Mouse (Mus musculus) mature B cell (primary cell): Measurements from ENCODE around the gene Crlf1.
"Not testable (repeated sequence)": the region's sequence is repeated elsewhere in the genome, so short reads cannot be mapped to it uniquely, and the experiment has no call there.

Source experiments
- in situ Hi-C: fragments of 300-500 bp; cut with MboI; formaldehyde crosslinking; loops from 2 replicates; pipeline ENCODE4 v1.14.3; 2019

The Crlf1 gene

DNA sequence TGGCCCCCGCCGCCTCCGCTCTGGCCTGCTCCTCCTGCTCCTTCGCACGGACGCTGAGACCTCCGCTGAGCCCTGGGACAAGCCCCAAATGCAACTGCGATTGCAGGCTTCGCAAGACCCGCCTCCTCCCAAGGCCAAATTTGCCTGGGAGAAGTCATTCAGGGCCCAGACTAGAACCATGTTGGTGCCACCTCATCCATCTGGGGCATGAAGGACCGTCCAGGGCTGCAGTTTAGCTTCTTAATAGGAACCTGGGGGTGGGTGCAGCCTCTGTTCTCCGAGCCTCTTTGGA lies 2.8 kb downstream of the Crlf1 start:
- in situ Hi-C loops = no loop called here

DNA sequence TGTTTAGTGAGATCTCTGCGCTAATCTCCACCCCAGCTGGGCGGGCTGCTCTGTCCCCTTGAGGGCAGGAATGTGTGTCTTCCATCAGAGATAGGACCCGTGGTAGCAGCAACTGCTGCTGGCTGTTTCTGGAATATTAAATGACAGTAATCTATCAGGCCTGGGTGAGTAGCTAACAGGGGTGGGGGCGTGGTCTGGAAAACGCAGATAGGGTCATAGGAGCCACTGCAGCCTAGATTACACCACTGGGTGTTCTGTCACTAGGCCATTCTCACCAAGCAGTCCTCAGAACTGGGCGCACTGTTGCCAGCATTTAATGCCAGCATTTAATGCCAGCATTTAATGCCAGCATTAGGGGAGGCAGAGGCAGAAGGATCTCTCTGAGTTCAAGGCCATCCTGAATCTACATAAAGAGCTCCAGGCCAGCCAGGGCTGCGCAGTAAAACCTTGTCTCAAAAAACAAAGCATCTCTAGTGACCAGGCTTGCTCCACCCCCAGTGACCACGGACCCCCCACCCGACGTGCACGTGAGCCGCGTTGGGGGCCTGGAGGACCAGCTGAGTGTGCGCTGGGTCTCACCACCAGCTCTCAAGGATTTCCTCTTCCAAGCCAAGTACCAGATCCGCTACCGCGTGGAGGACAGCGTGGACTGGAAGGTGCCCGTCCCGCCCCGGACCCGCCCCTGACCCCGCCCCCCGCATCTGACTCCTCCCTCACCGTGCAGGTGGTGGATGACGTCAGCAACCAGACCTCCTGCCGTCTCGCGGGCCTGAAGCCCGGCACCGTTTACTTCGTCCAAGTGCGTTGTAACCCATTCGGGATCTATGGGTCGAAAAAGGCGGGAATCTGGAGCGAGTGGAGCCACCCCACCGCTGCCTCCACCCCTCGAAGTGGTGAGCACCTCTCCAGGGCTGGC lies 7.7 kb downstream of the Crlf1 start:
- in situ Hi-C loops = no loop called here

DNA sequence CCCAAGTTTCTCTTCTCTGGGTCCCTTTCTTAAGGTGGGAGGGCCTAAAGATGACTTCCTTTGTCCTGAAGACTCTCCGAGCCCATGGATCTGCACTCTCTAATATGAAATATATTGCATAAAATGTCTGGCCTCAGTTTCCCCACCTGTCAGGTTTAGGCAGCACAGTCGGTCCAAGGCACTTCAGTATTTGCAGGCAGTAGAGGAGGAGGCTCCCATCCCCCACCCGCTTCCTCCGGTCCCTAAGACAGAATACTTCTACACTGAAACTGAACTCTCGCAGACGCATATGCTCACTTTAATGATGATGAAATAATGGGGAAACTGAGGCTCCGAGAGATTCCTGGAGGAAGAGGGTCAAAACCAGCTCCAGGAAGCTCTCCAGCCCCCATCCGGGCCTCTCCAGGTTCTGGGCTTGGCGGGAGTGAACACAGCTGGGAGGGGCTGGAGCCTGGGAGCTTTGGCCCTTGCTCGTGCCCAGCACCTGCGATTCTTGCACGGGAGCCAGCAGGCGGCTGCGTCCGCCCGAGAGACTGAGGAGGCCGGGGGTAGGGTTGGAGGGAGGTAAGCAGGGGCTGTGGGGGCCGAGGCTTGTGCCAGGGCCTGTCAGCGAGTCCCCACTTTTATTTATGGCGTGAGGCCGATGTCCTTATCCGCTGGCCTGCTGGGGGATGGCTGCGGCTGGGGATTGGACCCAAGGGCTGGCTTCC lies 9.0 kb downstream of the Crlf1 start:
- in situ Hi-C loops = no loop called here

DNA sequence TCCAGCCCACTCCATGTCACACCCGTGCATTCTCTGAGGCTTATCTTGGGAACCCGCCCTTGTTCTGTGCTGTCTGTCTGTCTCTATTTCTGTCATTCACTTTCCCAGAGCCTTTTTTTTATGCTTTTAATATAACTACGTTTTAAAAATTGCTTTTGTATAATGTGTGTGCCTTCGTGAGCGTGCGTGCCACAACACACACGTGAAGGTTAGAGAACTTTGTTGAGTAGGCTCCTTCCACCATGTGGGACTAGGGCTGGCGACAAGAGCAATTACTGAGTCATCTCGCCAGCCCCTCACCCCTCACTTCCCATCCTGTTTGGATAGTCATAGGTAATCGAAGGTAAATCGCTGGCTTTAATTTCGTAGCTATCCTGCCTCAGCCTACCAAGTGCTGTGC lies 9.6 kb downstream of the Crlf1 start:
- in situ Hi-C loops = no loop called here

DNA sequence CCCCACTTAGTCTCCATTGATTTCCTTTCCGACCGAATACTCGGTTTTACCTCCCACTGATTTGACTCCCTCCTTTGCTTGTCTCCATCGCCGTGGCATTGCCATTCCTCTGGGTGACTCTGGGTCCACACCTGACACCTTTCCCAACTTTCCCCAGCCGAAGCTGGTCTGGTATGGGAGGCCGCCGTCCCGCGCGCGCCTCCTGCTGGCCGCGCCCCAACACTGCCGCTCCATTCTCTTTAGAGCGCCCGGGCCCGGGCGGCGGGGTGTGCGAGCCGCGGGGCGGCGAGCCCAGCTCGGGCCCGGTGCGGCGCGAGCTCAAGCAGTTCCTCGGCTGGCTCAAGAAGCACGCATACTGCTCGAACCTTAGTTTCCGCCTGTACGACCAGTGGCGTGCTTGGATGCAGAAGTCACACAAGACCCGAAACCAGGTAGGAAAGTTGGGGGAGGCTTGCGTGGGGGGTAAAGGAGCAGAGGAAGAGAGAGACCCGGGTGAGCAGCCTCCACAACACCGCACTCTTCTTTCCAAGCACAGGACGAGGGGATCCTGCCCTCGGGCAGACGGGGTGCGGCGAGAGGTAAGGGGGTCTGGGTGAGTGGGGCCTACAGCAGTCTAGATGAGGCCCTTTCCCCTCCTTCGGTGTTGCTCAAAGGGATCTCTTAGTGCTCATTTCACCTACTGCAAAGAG lies 10.2 kb downstream of the Crlf1 start:
- in situ Hi-C loops = no loop called here

DNA sequence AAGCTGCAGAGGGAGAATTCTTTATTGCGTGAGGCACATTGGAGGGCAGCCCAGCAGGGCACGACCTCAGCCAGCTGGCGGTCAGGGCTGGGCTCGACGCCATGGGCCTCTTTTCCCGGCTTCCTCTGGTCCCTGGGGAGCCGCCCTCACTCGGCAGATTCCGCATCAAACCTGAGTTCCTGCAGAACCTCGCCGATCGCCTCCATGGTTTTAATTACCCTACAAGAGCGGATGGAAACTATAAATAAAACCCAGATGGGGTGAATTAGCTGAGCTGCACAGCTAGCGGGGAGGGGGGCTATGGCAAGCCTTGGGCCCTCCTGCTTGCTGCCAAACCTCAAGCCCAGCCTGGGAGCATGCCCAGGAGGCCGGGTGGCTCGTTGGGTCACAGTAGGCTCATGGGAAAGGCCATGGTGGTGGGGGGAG lies 11.3 kb downstream of the Crlf1 start:
- in situ Hi-C loops = no loop called here

DNA sequence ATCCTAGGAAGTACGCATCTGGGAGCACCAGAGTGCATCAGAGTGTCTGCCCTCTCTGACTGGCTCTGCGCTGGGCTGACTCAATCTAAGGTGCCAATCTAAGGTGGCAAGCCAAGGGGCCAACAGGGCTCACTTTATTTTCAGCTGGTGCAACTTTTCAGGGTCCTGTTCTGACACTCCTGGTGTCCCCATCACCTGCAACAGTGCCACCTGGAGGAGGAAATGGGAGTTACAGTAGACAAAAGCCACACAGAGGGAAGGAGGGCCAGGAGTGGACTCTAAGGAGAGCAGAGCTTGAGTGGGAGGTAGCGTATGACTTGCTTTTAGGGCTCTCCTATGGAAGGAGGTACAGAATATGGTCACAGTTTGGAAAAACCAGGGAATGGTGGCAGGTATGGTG lies 11.9 kb downstream of the Crlf1 start:
- in situ Hi-C loops = loop anchor here (5.0 kb wide), 1 partner anchor 128 kb away; no protein-coding TSS in a partner anchor

DNA sequence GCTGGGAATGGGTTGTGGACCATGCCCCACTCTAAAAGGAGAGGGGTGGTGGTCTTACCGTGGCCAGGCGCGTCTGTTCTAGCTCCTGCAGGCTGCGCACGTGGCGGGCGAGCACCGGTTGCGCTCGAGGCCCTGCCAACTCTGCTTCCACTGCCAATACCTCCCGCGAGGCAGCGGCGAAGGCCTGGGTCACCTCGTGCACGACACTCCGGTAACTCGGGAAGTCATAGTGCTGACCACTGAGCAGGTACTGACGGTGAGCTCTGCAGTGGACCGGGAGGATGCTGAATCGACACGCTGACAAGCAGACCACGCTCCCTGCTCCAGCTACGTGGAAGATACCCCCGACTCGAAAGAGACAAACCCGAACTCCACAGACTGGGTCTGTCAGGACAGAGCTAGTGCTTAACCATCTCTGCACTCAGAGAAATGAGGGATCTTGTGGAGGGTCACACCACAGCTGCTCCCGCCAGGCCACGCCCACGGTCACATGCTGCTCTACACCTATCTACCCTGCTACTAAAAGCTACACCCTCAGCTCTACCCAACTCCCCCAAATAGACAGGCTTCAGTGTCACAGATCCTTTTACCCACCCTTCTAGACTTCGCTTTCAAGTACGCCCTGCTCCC lies 12.9 kb downstream of the Crlf1 start:
- in situ Hi-C loops = loop anchor here (5.0 kb wide), 1 partner anchor 129 kb away; no protein-coding TSS in a partner anchor

DNA sequence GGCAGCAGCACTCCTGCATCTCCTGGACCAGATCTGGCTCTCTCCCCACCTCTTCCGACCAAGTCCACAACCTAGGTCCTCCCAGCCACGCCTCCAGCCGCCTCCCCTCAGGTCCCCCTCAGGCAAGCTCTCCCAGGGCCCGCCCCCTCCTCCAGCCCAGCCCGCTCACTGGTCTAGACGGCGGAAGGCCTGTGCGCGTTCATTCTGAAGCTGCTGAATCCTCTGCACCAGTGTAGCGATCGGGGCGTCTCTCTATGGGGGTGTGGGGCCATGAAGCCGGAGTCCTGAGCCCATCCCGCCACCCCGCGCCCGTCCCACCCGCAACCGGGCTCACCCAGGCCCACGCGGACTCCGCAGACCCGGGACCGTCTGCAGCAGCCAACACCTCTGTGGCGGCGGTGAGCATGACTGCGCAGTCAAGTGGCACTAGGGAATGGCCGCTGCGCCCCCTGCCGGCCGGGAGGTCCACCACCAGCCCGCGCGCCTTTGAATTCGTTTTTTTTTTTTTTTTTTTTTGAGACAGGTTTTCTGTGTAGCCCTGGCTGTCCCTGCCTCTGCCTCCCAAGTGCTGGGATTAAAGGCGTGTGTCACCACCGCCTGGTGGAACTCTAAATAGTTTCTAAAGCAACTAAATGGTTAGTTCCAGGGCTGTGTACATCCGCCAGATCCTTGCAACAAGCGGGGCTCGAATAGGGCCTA lies 13.5 kb downstream of the Crlf1 start, which contains the start of gene Rex1bd:
TSS of gene Rex1bd (minus strand) at position 425 of the 699 bp plus-strand sequence.
- in situ Hi-C loops = loop anchor here (5.0 kb wide), 1 partner anchor 129 kb away; no protein-coding TSS in a partner anchor

DNA sequence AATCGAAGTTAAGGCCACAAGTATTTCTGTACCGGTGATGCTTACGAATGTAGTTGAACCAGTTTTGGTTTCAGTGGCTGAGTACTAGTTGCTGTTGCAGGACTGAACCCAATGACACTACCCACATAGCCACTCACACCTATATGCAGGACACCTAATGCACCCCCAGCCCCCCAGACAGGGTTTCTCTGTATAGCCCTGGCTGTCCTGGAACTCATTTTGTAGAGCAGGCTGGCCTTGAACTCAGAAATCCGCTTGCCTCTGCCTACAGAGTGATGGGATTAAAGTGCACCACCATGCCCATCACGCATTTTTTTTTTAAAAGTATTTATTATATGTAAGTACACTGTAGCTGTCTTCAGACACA lies 14.1 kb downstream of the Crlf1 start:
- in situ Hi-C loops = loop anchor here (5.0 kb wide), 1 partner anchor 130 kb away; no protein-coding TSS in a partner anchor

DNA sequence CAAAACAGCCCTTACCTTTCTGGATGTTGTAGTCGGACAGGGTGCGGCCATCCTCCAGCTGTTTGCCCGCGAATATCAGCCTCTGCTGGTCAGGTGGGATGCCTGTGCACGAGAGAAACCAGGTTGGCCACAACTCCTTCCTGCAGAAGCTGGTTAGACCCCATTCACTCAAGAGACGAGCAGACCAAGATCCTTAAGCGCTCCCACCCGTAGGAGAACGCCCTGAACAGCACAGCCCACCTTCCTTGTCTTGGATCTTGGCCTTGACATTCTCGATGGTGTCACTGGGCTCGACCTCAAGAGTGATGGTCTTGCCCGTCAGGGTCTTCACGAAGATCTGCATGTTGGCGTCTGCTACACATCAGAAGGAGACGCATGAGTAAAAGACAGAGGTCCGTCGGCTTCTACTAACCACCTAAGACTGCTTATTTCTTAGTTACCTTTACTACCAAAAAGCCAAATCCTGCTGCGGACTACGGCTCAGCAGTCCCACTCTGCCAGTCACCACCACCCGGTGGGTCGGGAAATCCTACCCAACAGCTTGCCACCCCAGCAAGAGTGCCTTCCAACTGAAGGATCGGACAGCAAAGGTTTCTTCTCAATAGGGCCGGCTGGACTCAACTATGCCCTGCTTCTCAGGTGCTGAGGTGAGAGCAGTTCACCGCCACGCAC lies 16.5 kb downstream of the Crlf1 start:
- in situ Hi-C loops = loop anchor here (5.0 kb wide), 1 partner anchor 132 kb away; no protein-coding TSS in a partner anchor

DNA sequence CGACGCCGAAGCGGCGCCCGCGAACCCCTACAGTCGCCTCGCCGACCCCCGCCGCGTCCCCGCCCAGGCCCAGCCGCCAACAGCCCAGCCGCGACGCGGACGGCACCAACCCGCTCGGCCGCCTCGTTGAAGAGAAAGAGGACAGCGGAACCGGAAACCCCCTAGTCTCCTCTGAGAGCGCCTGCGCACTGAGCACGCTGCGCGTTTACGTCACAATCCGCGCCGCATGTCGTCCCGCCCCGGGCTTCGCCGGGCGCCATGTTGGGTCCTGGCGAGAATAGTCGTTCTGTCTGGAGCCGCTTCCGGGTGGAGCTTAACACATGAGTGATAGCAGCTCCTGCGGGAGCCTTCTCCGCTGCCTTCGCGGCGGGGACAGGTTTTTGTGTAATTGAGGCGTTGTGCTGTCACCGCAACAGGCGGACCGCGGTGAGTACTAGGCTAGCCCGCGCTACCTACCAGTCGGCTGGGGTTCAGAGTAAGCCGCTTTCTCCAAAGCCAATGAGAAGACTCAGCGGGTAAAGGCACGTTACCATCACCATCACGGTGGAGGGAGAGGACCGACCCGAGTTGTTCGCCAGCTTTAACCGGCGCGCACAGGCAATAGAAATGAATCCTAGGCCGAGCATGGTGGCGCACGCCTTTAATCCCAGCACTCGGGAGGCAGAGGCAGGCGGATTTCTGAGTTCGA lies 17.4 kb downstream of the Crlf1 start, which contains the start of gene Uba52:
TSS of gene Uba52 (minus strand) at position 574 of the 688 bp plus-strand sequence.
- in situ Hi-C loops = no loop called here

DNA sequence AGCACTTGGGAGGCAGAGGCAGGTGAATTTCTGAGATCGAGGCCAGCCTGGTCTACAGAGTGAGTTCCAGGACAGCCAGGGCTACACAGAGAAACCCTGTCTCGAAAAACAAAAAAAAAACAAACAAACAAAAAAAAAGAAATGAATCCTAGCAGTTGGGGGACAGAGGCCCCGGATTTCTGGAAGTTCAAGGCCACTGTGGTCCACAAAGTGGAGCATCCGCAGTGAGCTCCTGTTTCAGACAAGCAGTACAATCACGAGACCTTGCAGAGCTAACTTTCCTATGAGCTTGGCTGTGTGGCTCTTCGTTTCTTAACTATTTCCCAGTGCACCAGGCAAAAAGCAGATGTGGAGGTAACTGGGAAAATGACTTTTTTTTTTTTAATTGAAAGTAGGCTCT lies 18.2 kb downstream of the Crlf1 start:
- in situ Hi-C loops = not testable (repeated sequence)

DNA sequence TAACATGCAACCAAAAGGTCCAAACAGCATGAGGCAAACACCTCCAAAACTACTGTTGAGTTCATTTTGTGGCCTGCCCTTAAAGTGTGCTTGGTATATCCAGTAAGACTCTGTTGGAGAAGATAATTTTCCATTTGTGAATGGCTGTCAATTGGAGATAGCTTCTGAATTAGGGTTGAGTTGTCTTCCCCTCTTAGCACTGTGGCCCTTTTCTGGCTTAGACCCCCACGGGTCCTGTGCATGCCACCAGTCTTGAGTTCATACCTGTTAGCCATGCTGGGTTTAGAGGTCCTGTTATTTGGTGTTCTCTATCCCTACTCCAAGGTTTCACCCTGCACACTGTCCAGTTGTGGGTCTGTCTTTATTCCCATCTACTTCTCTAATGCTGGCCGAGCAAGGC lies 18.8 kb downstream of the Crlf1 start:
- in situ Hi-C loops = no loop called here

DNA sequence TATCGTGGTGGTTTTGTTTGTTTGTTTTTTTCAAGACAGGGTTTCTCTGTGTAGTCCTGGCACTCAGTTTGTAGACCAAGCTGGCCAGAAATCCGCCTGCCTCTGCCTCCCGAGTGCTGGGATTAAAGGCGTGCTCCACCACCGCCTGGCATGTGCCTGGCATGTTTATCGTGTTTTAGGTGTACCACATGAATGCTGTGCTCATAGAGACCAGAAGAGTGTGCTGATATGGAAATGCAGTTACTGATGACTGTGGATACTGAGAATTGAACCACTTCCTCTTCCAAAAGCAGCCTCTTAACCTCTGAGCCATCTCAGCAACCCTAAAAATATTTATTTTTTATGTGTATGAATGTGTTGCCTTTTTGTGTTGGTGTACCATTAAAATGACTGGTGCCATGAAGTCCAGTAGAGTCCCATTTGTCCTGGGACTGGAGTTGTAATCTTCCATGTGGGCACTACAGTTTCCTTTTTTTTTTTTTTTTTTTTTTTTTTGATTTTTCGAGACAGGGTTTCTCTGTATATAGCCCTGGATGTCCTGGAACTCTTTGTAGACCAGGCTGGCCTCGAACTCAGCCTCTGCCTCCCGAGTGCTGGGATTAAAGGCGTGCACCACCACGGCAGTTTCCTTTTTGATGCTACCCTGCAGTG lies 19.4 kb downstream of the Crlf1 start:
- in situ Hi-C loops = no loop called here

DNA sequence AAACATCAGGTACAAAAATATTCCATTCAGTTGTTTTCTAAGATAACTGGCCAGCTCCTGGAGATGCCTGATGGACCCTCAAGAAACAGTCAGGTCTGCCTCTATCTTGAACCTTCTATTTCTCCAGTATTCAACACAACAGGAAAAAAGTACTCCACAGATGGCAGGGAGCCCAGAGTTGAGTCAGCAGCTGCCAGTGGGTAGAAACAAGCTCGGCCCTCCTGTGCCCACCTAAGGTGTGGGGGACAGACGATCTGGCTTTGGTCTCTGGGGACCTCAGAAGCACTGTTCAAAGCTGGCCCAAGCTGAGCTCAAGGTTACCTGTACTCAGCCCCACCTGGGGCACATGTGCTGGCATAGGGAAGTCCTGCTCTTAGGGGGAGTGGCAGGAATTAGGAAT lies 20.5 kb downstream of the Crlf1 start:
- in situ Hi-C loops = no loop called here

DNA sequence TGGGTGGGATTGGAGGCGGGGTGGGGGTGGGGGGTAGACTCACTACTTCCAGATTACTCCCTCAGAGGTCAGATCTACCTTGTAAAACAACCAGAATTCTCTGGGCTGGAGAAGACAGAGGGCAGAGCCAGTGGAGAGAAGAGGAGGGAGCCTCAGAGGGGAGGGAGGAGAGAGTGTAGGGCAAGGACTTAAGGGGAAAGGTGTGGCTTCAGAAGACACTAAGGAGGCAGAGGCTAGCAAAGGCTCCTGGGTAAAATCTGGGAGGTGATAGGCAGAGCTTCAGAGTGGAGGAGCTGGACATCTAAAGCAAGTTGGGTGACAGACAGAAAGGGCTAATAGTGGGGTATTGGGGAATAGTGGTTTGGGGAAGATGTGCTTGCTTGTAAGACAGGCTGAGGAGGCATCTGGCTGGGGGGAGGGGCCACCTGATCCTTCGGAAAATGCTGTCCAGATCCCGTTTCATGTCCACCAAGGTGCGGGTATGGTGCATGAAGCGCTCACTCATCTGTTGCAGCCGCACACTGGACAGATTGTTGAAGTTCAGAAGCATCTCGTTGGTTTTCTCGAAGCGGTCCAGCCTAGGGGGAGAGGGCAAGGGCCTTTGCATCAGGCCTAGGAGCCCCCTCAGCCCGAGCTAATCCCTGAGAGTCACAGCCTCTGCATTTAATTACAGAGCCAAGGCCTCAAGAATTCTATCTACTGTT lies 25.1 kb downstream of the Crlf1 start:
- in situ Hi-C loops = no loop called here

DNA sequence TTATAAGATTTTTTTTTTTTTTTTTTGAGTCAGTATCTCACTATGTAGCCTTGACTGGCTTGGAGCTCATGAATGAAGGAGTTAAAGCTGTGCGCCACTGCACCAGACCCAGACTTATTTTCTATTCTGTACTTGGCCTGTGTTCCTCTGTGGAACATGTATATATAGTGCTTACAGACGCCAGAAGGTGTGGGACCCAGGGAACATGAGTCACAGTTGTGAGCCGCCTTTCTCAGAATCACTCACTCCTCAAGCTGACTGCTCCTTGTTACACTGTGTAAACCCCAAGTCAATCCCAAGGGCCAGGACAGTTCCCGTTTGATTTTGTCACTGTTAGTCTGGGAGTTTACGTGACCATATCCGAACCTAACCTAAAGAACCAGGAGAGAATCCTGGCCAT lies 26.1 kb downstream of the Crlf1 start:
- in situ Hi-C loops = no loop called here

DNA sequence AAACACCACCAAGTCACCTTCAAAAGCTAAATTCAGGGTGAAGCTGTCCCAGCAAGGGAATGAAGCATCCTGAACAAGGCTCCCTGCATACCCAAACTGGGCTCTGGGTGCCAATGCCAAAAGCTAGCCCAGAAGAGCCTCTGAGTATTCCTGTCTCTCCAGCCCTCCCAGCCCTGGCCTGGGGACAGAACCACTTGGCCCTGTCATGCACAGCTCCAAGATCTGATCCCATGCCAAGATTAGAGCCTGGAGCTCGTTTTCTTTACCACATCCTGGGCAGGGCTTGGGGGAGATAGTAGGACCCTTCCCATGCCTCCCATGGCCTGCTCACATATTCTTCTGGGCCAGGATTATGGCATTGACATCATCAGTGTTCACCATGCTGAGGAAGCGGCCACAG lies 26.6 kb downstream of the Crlf1 start:
- in situ Hi-C loops = no loop called here
